Comparison of ENCODE assay signal across 27 mouse cellular contexts in genomic region chr3:87167621-87168020, GRCm38 (mm10). TPM values are rescaled to one million over a fixed set of nuclear protein-coding genes. Genes with fewer than 3 reads are reported as not detected.
DNase-seq lines count a peak whose midpoint lies in the region; ATAC-seq lines count a peak whose summit lies in the region.
"Had no signal": no experiment of that assay in that cellular context is flagged by ENCODE, and none has a peak within 500 bp of the region (broad histone marks: within the 10 kb centered on the region; RNA-seq: fewer than 3 reads in every experiment).

No protein-coding gene starts in this region.

- no peak for ATAC-seq in heart, embryonic 12.5 days (ENCODE audit: insufficient number of reproducible peaks, low FRiP score)
- no peak for ATAC-seq in hindbrain, embryonic 12.5 days (ENCODE audit: low FRiP score)
- ATAC-seq in hindbrain, embryonic 14.5 days (ENCODE audit: low FRiP score) = no peak
- ATAC-seq in midbrain, embryonic 11.5 days (ENCODE audit: low FRiP score) = no peak
- ATAC-seq in neural tube, embryonic 15.5 days (ENCODE audit: low FRiP score) = no peak
- ATAC-seq: forebrain, embryonic 14.5 days; hindbrain, postnatal 0 days; intestine, postnatal 0 days; midbrain, embryonic 16.5 days had no signal

- no peak for DNase-seq in heart, adult 9 months (ENCODE audit: low spot score in 2 of 2)
- no peak for DNase-seq in hindbrain, embryonic 14.5 days (ENCODE audit: low spot score)
- DNase-seq in midbrain, embryonic 11.5 days (ENCODE audit: low spot score, missing footprints) = peak; percentile 56
- DNase-seq in midbrain, embryonic 10.5 days (ENCODE audit: low spot score) = no peak
- no peak for DNase-seq in embryo, embryonic 11 days
- DNase-seq: adrenal gland, postnatal 25 days; B cell, adult 2 months; cerebellum, adult 11-12 months; cerebellum, adult 9-11 months; gastrocnemius, postnatal 36 days; kidney, postnatal 14 days; layer of hippocampus, adult 9-11 months; lung, embryonic 14.5 days; lung, postnatal 14 days; right cerebral cortex, postnatal 14 days; thymus, postnatal 14 days had no signal

- H3K4me3 ChIP-seq in heart, embryonic 12.5 days = no peak overlapping the region
- no peak overlapping the region for H3K4me3 ChIP-seq in hindbrain, embryonic 12.5 days
- no peak overlapping the region for H3K4me3 ChIP-seq in hindbrain, embryonic 14.5 days (replicated peaks; ENCODE audit: low read length)
- H3K4me3 ChIP-seq in midbrain, embryonic 11.5 days (ENCODE audit: low read depth, low read length) = no peak overlapping the region
- no peak overlapping the region for H3K4me3 ChIP-seq in midbrain, embryonic 10.5 days
- no peak overlapping the region for H3K4me3 ChIP-seq in neural tube, embryonic 15.5 days (replicated peaks)
- H3K4me3 ChIP-seq: heart, adult 2 months; limb, embryonic 12.5 days; liver, embryonic 15.5 days; neural tube, embryonic 12.5 days had no signal

- H3K27ac ChIP-seq in heart, embryonic 12.5 days (ENCODE audit: poor library complexity, severe bottlenecking) = peak overlapping the region; percentile 4; the same call in 1 of the 2 replicates
- H3K27ac ChIP-seq in hindbrain, embryonic 12.5 days = 0 out of 2 replicates have a peak overlapping the region, but pooled peaks have one; percentile 30
- no peak overlapping the region for H3K27ac ChIP-seq in hindbrain, embryonic 14.5 days
- H3K27ac ChIP-seq in midbrain, embryonic 11.5 days (ENCODE audit: low read depth, low read length) = no peak overlapping the region
- no peak overlapping the region for H3K27ac ChIP-seq in midbrain, embryonic 10.5 days (replicated peaks)
- peak overlapping the region; percentile 25; the same call in 1 of the 2 replicates for H3K27ac ChIP-seq in neural tube, embryonic 15.5 days (replicated peaks)
- H3K27ac ChIP-seq: heart, adult 2 months; hindbrain, postnatal 0 days; liver, embryonic 15.5 days; neural tube, embryonic 12.5 days had no signal

- 0 out of 2 replicates have a peak overlapping the region, but pooled peaks have one; percentile 7 for H3K9ac ChIP-seq in heart, embryonic 12.5 days
- H3K9ac ChIP-seq in hindbrain, embryonic 12.5 days = no peak overlapping the region
- no peak overlapping the region for H3K9ac ChIP-seq in hindbrain, embryonic 14.5 days
- no peak overlapping the region for H3K9ac ChIP-seq in midbrain, embryonic 11.5 days (ENCODE audit: low read length)
- H3K9ac ChIP-seq in neural tube, embryonic 15.5 days (replicated peaks) = no peak overlapping the region
- H3K9ac ChIP-seq: limb, embryonic 12.5 days; liver, embryonic 15.5 days; lung, embryonic 14.5 days; neural tube, embryonic 12.5 days had no signal

- peaks cover 11% of the 10 kb centered on the region; the same call in 1 of the 2 replicates for H3K36me3 ChIP-seq in heart, embryonic 12.5 days
- H3K36me3 ChIP-seq in hindbrain, embryonic 12.5 days = 0 out of 2 replicates have a peak, but pooled peaks cover 4% of the 10 kb centered on the region
- H3K36me3 ChIP-seq in hindbrain, embryonic 14.5 days (replicated peaks; ENCODE audit: control insufficient read depth, insufficient read depth) = no peaks in the 10 kb centered on the region
- no peaks in the 10 kb centered on the region for H3K36me3 ChIP-seq in midbrain, embryonic 11.5 days (ENCODE audit: control insufficient read depth, insufficient read depth, low read length)
- peaks cover 43% of the 10 kb centered on the region for H3K36me3 ChIP-seq in midbrain, embryonic 10.5 days
- H3K36me3 ChIP-seq in neural tube, embryonic 15.5 days = no peaks in the 10 kb centered on the region
- H3K36me3 ChIP-seq: liver, embryonic 15.5 days; neural tube, embryonic 12.5 days had no signal

- no peaks in the 10 kb centered on the region for H3K27me3 ChIP-seq in heart, embryonic 12.5 days (replicated peaks)
- no peaks in the 10 kb centered on the region for H3K27me3 ChIP-seq in hindbrain, embryonic 12.5 days
- H3K27me3 ChIP-seq in hindbrain, embryonic 14.5 days (ENCODE audit: control insufficient read depth, insufficient read depth, low read length) = no peaks in the 10 kb centered on the region
- no peaks in the 10 kb centered on the region for H3K27me3 ChIP-seq in midbrain, embryonic 11.5 days (ENCODE audit: control insufficient read depth, insufficient read depth, low read length)
- no peaks in the 10 kb centered on the region for H3K27me3 ChIP-seq in midbrain, embryonic 10.5 days (ENCODE audit: low read depth, poor library complexity, severe bottlenecking)
- H3K27me3 ChIP-seq in neural tube, embryonic 15.5 days (replicated peaks) = no peaks in the 10 kb centered on the region
- H3K27me3 ChIP-seq: limb, embryonic 12.5 days; neural tube, embryonic 12.5 days had no signal

- WGBS in heart, embryonic 12.5 days = 50% methylated on average over 6 of the region's 6 CpGs
- 79% methylated on average over 6 of the region's 6 CpGs for WGBS in hindbrain, embryonic 12.5 days
- WGBS in hindbrain, embryonic 14.5 days = 59% methylated on average over 6 of the region's 6 CpGs
- WGBS in midbrain, embryonic 11.5 days = 87% methylated on average over 6 of the region's 6 CpGs
- 88% methylated on average over 6 of the region's 6 CpGs for WGBS in midbrain, embryonic 10.5 days
- WGBS in neural tube, embryonic 15.5 days = 51% methylated on average over 6 of the region's 6 CpGs

- H3K9me3 ChIP-seq in heart, embryonic 12.5 days (replicated peaks) = no peaks in the 10 kb centered on the region
- H3K9me3 ChIP-seq in hindbrain, embryonic 12.5 days (replicated peaks) = no peaks in the 10 kb centered on the region
- no peaks in the 10 kb centered on the region for H3K9me3 ChIP-seq in hindbrain, embryonic 14.5 days (ENCODE audit: control insufficient read depth, low read length)
- no peaks in the 10 kb centered on the region for H3K9me3 ChIP-seq in midbrain, embryonic 11.5 days (ENCODE audit: control insufficient read depth, low read length)
- no peaks in the 10 kb centered on the region for H3K9me3 ChIP-seq in midbrain, embryonic 10.5 days (replicated peaks)
- no peaks in the 10 kb centered on the region for H3K9me3 ChIP-seq in neural tube, embryonic 15.5 days (replicated peaks)
- H3K9me3 ChIP-seq: limb, embryonic 12.5 days; liver, embryonic 15.5 days; neural tube, embryonic 12.5 days had no signal

- H3K4me1 ChIP-seq in heart, embryonic 12.5 days (replicated peaks) = peaks cover 94% of the 10 kb centered on the region
- H3K4me1 ChIP-seq in hindbrain, embryonic 12.5 days = peaks cover 85% of the 10 kb centered on the region
- peaks cover 64% of the 10 kb centered on the region for H3K4me1 ChIP-seq in hindbrain, embryonic 14.5 days (replicated peaks; ENCODE audit: control insufficient read depth, insufficient read depth, low read length)
- peaks cover 29% of the 10 kb centered on the region for H3K4me1 ChIP-seq in midbrain, embryonic 11.5 days (ENCODE audit: control insufficient read depth, insufficient read depth, low read length)
- peaks cover 84% of the 10 kb centered on the region for H3K4me1 ChIP-seq in midbrain, embryonic 10.5 days
- peaks cover 91% of the 10 kb centered on the region for H3K4me1 ChIP-seq in neural tube, embryonic 15.5 days

- H3K4me2 ChIP-seq in heart, embryonic 12.5 days = no peak overlapping the region
- H3K4me2 ChIP-seq in hindbrain, embryonic 12.5 days (replicated peaks) = no peak overlapping the region
- H3K4me2 ChIP-seq in hindbrain, embryonic 14.5 days (replicated peaks) = no peak overlapping the region
- no peak overlapping the region for H3K4me2 ChIP-seq in midbrain, embryonic 11.5 days
- H3K4me2 ChIP-seq in neural tube, embryonic 15.5 days = no peak overlapping the region
- H3K4me2 ChIP-seq: limb, embryonic 12.5 days; liver, embryonic 15.5 days; lung, embryonic 14.5 days had no signal

RNA-seq across cellular contexts. Expression of gene Kirrel, which starts 6.9 kb away (rescaled TPM):
- polyA plus RNA-seq in heart, embryonic 12.5 days (2016; fragmentation: Nextera tagmentation; extraction: Ambion mirVana) = 19.6 and 20.1 TPM in 2 replicates
- polyA plus RNA-seq in hindbrain, embryonic 12.5 days (2016; fragmentation: Nextera tagmentation; extraction: Ambion mirVana) = 17.3 and 17.7 TPM in 2 replicates
- 3.8 and 4.1 TPM in 2 replicates for polyA plus RNA-seq in hindbrain, embryonic 14.5 days (2014; fragmentation: Nextera tagmentation; extraction: Ambion mirVana)
- polyA plus RNA-seq in midbrain, embryonic 11.5 days (2014; fragmentation: Nextera tagmentation; extraction: Ambion mirVana) = 6.4 and 7.4 TPM in 2 replicates
- 11.2 and 11.6 TPM in 2 replicates for polyA plus RNA-seq in midbrain, embryonic 10.5 days (2016; fragmentation: Nextera tagmentation; extraction: Ambion mirVana)
- 5.9 and 8.0 TPM in 2 replicates for polyA plus RNA-seq in neural tube, embryonic 15.5 days (2015; fragmentation: Nextera tagmentation; extraction: Ambion mirVana)

Comparison
In these comparisons a context has a peak if more than half of its experiments do, and no peak if none do; other contexts are left out.
1. H3K27ac ChIP-seq: peak in heart, embryonic 12.5 days (single experiment), hindbrain, embryonic 12.5 days (single experiment) and neural tube, embryonic 15.5 days (single experiment); none in hindbrain, embryonic 14.5 days (single experiment), midbrain, embryonic 11.5 days (single experiment) and midbrain, embryonic 10.5 days (single experiment).